Mouse (Mus musculus): Measurements from ENCODE around the gene Dll1.

DNA sequence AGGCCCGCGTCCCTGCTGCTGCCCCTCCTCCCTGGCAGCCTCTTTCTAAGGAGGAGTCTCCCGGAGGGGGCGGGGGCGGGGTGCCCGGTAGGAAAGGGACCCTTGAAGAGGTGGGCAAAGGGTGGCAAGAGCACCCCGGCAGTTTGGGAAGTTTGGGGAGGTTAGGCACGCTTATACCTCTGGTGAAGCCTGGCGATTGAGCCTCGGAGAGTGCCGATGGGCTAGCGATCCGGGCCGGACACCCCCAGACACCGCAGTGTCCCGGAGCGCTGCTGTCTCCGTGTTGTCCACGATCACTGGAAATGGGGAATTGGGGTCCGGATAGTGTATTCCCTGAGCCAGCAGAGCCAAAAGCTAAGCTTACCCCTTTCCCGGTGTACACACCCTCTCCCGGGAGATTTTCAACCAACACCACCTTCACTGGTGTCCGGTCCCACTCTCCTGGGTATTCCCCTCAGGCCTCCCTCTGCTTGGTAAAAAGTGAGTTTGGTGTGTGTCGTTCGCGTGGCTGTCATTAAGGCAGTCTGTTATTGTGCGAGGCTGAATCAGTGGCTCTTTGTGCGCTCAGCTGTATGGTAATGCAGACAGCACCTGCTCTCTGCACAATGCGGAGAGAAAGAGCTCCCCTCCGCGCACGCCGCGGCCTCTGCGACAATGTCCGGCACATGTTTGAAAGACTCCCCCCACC is at the start of gene Dll1:
- TF ChIP-seq CTCF (IDR thresholded peaks at IDR 0.05) (0 out of 2 replicates have a peak, but pooled peaks have one; percentile 15), POLR2A (IDR thresholded peaks at IDR 0.05; ENCODE audit: insufficient read depth, low read depth, low read length) (no peak), EP300 (IDR thresholded peaks at IDR 0.05; ENCODE audit: insufficient read depth, low read depth, low read length) (no peak)
